Mouse (Mus musculus) left cerebral cortex, adult 9 months (tissue): ENCODE data around the gene Tfeb.
A peak's percentile ranks its signal among the peaks of the same experiment; 100 is the strongest.

Experiments
- DNase-seq, 2 experiments: peaks; one replicate each; pipeline ENCODE4 v3.0.0; 2022; ENCODE audit warnings: low spot score in 2 of 2

The Tfeb gene

GRCm38 (mm10) chr17:47753130-47753775 lies 16.4 kb downstream of the Tfeb start:
- DNase-seq, result no peak

GRCm38 (mm10) chr17:47754246-47754645 lies 17.4 kb downstream of the Tfeb start:
- no peak for DNase-seq

GRCm38 (mm10) chr17:47756366-47756765 lies 19.5 kb downstream of the Tfeb start:
- no peak for DNase-seq

GRCm38 (mm10) chr17:47757056-47757610 lies 20.3 kb downstream of the Tfeb start:
- DNase-seq, result no peak

GRCm38 (mm10) chr17:47759702-47760410 lies 23.0 kb downstream of the Tfeb start:
- DNase-seq, result peak in 1 of 2 experiments; percentile 56

GRCm38 (mm10) chr17:47762028-47762427 lies 25.2 kb downstream of the Tfeb start:
- DNase-seq, result no peak

GRCm38 (mm10) chr17:47762518-47763340 lies 25.9 kb downstream of the Tfeb start:
- DNase-seq, result peak; percentile 71 to 88

GRCm38 (mm10) chr17:47765986-47766385 lies 29.2 kb downstream of the Tfeb start:
- DNase-seq, result no peak

GRCm38 (mm10) chr17:47766407-47767043 lies 29.7 kb downstream of the Tfeb start:
- DNase-seq, result no peak

GRCm38 (mm10) chr17:47767081-47767455 lies 30.2 kb downstream of the Tfeb start:
- DNase-seq, result no peak

GRCm38 (mm10) chr17:47767456-47768141 lies 30.8 kb downstream of the Tfeb start:
- no peak for DNase-seq

- DNase-seq, result peak in 1 of 2 experiments; percentile 58
These were observed 32.0 kb downstream of the Tfeb start for GRCm38 (mm10) chr17:47768707-47769276.

GRCm38 (mm10) chr17:47769389-47770299 lies 32.8 kb downstream of the Tfeb start:
- DNase-seq, result no peak

GRCm38 (mm10) chr17:47773604-47774003 lies 36.8 kb downstream of the Tfeb start:
- DNase-seq, result no peak

GRCm38 (mm10) chr17:47777141-47777540 lies 40.3 kb downstream of the Tfeb start:
- DNase-seq, result no peak

- no peak for DNase-seq
These were observed 43.6 kb downstream of the Tfeb start for GRCm38 (mm10) chr17:47780470-47780869.

GRCm38 (mm10) chr17:47782486-47782885 lies 45.7 kb downstream of the Tfeb start:
- no peak for DNase-seq

- no peak for DNase-seq
These were observed 46.8 kb downstream of the Tfeb start for GRCm38 (mm10) chr17:47783445-47784223.

GRCm38 (mm10) chr17:47784411-47784810 lies 47.6 kb downstream of the Tfeb start:
- DNase-seq, result no peak
